Mouse (Mus musculus): ENCODE results near the gene Cxcl3. TPM values are rescaled to one million over a fixed set of nuclear protein-coding genes. Genes with fewer than 3 reads are reported as not detected.
A peak's percentile ranks its signal among the peaks of the same experiment; 100 is the strongest.

Cxcl3 gene
- polyA plus RNA-seq, 1 experiment from 2014 or later, result 0.59 TPM

GRCm38 (mm10) chr5:90804574-90804973 is 18.7 kb downstream of the Cxcl3 start:
- no peak overlapping the region for H3K4me3 ChIP-seq
- no peak for ATAC-seq (ENCODE audit: insufficient number of reproducible peaks, insufficient read depth, low FRiP score, low TSS enrichment)
- no peaks in the 10 kb centered on the region for H3K36me3 ChIP-seq
- no peaks in the 10 kb centered on the region for H3K27me3 ChIP-seq
- no peaks in the 10 kb centered on the region for H3K4me1 ChIP-seq
- no peak overlapping the region for H3K4me2 ChIP-seq (replicated peaks)
- H3K9me3 ChIP-seq, result no peaks in the 10 kb centered on the region
- H3K9ac ChIP-seq, result no peak overlapping the region
- H3K27ac ChIP-seq, result no peak overlapping the region

GRCm38 (mm10) chr5:90806050-90806449 is 20.1 kb downstream of the Cxcl3 start:
- Histone ChIP-seq H3K27ac (no peak overlapping the region), H3K4me3 (no peak overlapping the region), H3K36me3 (no peaks in the 10 kb centered on the region), H3K4me2 (replicated peaks) (no peak overlapping the region), H3K27me3 (no peaks in the 10 kb centered on the region), H3K9ac (no peak overlapping the region), H3K4me1 (no peaks in the 10 kb centered on the region), H3K9me3 (no peaks in the 10 kb centered on the region)
- ATAC-seq (ENCODE audit: insufficient number of reproducible peaks, insufficient read depth, low FRiP score, low TSS enrichment), result no peak

DNA sequence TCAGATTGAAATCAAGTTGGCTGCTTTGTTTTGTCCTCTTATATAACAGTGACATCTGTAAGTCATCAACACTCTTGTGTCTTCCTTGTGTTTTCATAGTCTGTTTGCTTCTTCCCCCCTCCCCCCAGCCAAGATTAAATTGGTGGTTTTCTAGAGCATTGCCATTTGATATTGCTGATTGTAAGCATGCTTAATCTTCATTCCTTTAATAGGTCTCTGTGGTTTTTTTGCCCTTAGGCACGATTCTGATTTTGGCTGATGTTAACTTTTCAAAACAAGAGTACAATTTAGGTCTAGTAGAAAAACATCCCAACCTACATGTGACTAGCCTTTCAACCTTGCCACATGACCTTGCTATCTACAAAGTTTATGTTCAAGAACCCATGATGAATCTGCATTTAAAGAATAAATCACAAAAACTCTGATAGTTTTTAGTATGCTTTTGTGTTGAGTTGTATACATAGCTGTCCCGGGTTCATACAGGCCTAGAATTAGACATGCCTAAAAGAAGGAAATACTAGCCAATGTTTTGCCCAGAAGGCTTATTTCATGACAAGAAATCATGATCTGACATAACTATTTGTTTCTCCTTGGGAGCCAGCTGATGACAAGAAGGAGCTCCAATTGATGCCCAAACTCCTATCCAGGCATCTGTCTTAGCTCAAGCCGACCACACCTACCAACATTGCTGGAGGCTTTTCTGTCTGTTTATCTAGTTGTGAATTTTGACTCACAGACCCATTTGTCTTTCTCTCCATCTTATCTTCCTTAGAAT is 21.5 kb downstream of the Cxcl3 start:
- Histone ChIP-seq H3K9ac (no peak overlapping the region), H3K36me3 (no peaks in the 10 kb centered on the region), H3K27me3 (no peaks in the 10 kb centered on the region), H3K4me3 (no peak overlapping the region), H3K9me3 (no peaks in the 10 kb centered on the region), H3K4me1 (no peaks in the 10 kb centered on the region), H3K27ac (no peak overlapping the region), H3K4me2 (replicated peaks) (no peak overlapping the region)
- 62% methylated on average over 3 of the region's 3 CpGs for WGBS
- no peak for ATAC-seq (ENCODE audit: insufficient number of reproducible peaks, insufficient read depth, low FRiP score, low TSS enrichment)

DNA sequence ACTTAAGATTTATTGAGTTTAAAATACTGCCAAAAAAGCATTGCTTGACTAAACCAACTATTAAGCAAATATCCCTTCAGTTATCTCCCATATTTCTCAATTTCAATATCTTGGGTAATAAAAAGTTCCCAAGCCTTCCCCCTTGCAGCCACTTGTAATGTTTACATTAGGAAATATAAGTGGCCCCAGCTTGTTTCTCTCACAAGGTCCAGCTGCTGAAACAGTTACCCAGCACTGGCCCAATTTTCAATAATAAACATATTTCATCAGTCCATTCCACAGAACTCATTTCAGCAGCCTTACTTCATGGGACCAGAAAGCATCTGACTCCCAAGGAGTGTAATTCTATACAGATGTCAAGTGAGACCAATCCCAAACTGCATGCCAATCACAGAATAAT is 33.9 kb downstream of the Cxcl3 start:
- H3K9me3 ChIP-seq, result no peaks in the 10 kb centered on the region
- no peak for ATAC-seq (ENCODE audit: insufficient number of reproducible peaks, insufficient read depth, low FRiP score, low TSS enrichment)
- no peaks in the 10 kb centered on the region for H3K4me1 ChIP-seq
- no peaks in the 10 kb centered on the region for H3K27me3 ChIP-seq
- no peak overlapping the region for H3K4me3 ChIP-seq
- no peak overlapping the region for H3K9ac ChIP-seq
- no peaks in the 10 kb centered on the region for H3K36me3 ChIP-seq
- no peak overlapping the region for H3K27ac ChIP-seq
- no peak overlapping the region for H3K4me2 ChIP-seq (replicated peaks)

GRCm38 (mm10) chr5:90832145-90832767 is 46.4 kb downstream of the Cxcl3 start:
- 55% methylated on average over 11 of the region's 11 CpGs for WGBS
- H3K27me3 ChIP-seq, result no peaks in the 10 kb centered on the region
- H3K36me3 ChIP-seq, result no peaks in the 10 kb centered on the region
- ATAC-seq (ENCODE audit: insufficient number of reproducible peaks, insufficient read depth, low FRiP score, low TSS enrichment), result peak; percentile 64; the same call in 1 of the 2 replicates
- no peak overlapping the region for H3K9ac ChIP-seq
- H3K4me1 ChIP-seq, result peaks cover 13% of the 10 kb centered on the region
- H3K4me3 ChIP-seq, result no peak overlapping the region
- peak overlapping the region; percentile 63; the same call in 1 of the 2 replicates for H3K27ac ChIP-seq
- H3K9me3 ChIP-seq, result no peaks in the 10 kb centered on the region
- H3K4me2 ChIP-seq (replicated peaks), result no peak overlapping the region

- Histone ChIP-seq H3K4me3 (no peak overlapping the region), H3K9ac (no peak overlapping the region), H3K4me1 (peaks cover 13% of the 10 kb centered on the region), H3K27ac (peak overlapping the region; percentile 63; the same call in 1 of the 2 replicates), H3K36me3 (no peaks in the 10 kb centered on the region), H3K27me3 (no peaks in the 10 kb centered on the region), H3K4me2 (replicated peaks) (no peak overlapping the region), H3K9me3 (no peaks in the 10 kb centered on the region)
- 0 out of 2 replicates have a peak, but pooled peaks have one; percentile 15 for ATAC-seq (ENCODE audit: insufficient number of reproducible peaks, insufficient read depth, low FRiP score, low TSS enrichment)
- WGBS, result 77% methylated on average over 8 of the region's 8 CpGs
These were observed 47.0 kb downstream of the Cxcl3 start for GRCm38 (mm10) chr5:90832768-90833388.

- Histone ChIP-seq H3K9me3 (no peaks in the 10 kb centered on the region), H3K4me3 (no peak overlapping the region), H3K4me1 (peaks cover 13% of the 10 kb centered on the region), H3K4me2 (replicated peaks) (no peak overlapping the region), H3K27me3 (no peaks in the 10 kb centered on the region), H3K36me3 (no peaks in the 10 kb centered on the region), H3K9ac (no peak overlapping the region), H3K27ac (no peak overlapping the region)
- ATAC-seq (ENCODE audit: insufficient number of reproducible peaks, insufficient read depth, low FRiP score, low TSS enrichment), result no peak
- 67% methylated on average over 4 of the region's 4 CpGs for WGBS
These were observed 48.5 kb downstream of the Cxcl3 start for GRCm38 (mm10) chr5:90834436-90834835.

DNA sequence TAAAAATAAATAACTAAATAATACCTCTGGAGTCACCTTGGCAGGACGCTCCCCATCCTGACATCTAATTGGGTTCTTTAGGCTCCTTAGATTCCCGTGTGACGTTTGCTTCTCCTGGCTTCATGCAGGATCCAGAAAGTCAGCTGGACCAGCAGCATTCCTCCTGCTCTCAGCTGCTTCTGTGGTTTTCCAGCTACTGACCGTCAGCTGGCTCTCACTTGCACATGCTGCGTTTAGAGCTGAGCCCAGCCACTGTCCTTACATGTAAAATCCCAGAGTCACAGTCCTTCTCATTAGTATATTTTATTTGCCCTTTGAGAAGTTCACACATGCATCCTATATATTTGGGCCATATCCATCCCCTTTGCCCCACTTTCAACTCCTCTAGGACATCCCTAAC is 52.7 kb downstream of the Cxcl3 start:
- ATAC-seq (ENCODE audit: insufficient number of reproducible peaks, insufficient read depth, low FRiP score, low TSS enrichment), result no peak

More for the DNA sequence above, 52.7 kb downstream of the Cxcl3 start:
- Histone ChIP-seq H3K4me1 (no peaks in the 10 kb centered on the region), H3K4me2 (replicated peaks) (no peak overlapping the region), H3K9ac (no peak overlapping the region), H3K27ac (no peak overlapping the region), H3K9me3 (no peaks in the 10 kb centered on the region), H3K27me3 (no peaks in the 10 kb centered on the region), H3K36me3 (no peaks in the 10 kb centered on the region), H3K4me3 (no peak overlapping the region)
- WGBS, result 71% methylated on average over 5 of the region's 5 CpGs

Small RNAs within 50 kb of the gene (microRNA-seq; reads per million reads assigned to microRNA genes)
- not detected for gene Gm24322

Other genes with a start within 250 kb of the Cxcl3 start
- gene 5830473C10Rik, start 225.0 kb upstream of the Cxcl3 start, polyA plus RNA-seq (2016; fragmentation: Nextera tagmentation; extraction: Ambion mirVana), result 0.13 TPM in 1 of 2 replicates, not detected in the other
- 0.27 and 0.87 TPM in 2 replicates for gene Rassf6, start 145.4 kb upstream of the Cxcl3 start, polyA plus RNA-seq (2016; fragmentation: Nextera tagmentation; extraction: Ambion mirVana)
- 1.1 and 2.7 TPM in 2 replicates for gene Cxcl5, start 26.7 kb upstream of the Cxcl3 start, polyA plus RNA-seq (2016; fragmentation: Nextera tagmentation; extraction: Ambion mirVana)
- 11.2 and 12.6 TPM in 2 replicates for gene Ppbp, start 17.6 kb upstream of the Cxcl3 start, polyA plus RNA-seq (2016; fragmentation: Nextera tagmentation; extraction: Ambion mirVana)
- gene Pf4, start 13.7 kb upstream of the Cxcl3 start, polyA plus RNA-seq (2016; fragmentation: Nextera tagmentation; extraction: Ambion mirVana), result 56.6 and 62.9 TPM in 2 replicates
- 0.24 TPM in 1 of 2 replicates, not detected in the other for gene Cxcl15, start 8.4 kb downstream of the Cxcl3 start, polyA plus RNA-seq (2016; fragmentation: Nextera tagmentation; extraction: Ambion mirVana)
- 0.41 and 0.50 TPM in 2 replicates for gene Cxcl1, start 105.1 kb downstream of the Cxcl3 start, polyA plus RNA-seq (2016; fragmentation: Nextera tagmentation; extraction: Ambion mirVana)
- gene Cxcl2, start 117.8 kb downstream of the Cxcl3 start, polyA plus RNA-seq (2016; fragmentation: Nextera tagmentation; extraction: Ambion mirVana), result not detected in 2 replicates
- gene Mthfd2l, start 145.0 kb downstream of the Cxcl3 start, polyA plus RNA-seq (2016; fragmentation: Nextera tagmentation; extraction: Ambion mirVana), result 74.0 and 76.6 TPM in 2 replicates
- 0.18 and 0.39 TPM in 2 replicates for gene Epgn, start 241.4 kb downstream of the Cxcl3 start, polyA plus RNA-seq (2016; fragmentation: Nextera tagmentation; extraction: Ambion mirVana)

All from embryonic facial prominence, embryonic 12.5 days (tissue).